9 mouse cellular contexts compared by ENCODE assay signal in the genomic region with DNA sequence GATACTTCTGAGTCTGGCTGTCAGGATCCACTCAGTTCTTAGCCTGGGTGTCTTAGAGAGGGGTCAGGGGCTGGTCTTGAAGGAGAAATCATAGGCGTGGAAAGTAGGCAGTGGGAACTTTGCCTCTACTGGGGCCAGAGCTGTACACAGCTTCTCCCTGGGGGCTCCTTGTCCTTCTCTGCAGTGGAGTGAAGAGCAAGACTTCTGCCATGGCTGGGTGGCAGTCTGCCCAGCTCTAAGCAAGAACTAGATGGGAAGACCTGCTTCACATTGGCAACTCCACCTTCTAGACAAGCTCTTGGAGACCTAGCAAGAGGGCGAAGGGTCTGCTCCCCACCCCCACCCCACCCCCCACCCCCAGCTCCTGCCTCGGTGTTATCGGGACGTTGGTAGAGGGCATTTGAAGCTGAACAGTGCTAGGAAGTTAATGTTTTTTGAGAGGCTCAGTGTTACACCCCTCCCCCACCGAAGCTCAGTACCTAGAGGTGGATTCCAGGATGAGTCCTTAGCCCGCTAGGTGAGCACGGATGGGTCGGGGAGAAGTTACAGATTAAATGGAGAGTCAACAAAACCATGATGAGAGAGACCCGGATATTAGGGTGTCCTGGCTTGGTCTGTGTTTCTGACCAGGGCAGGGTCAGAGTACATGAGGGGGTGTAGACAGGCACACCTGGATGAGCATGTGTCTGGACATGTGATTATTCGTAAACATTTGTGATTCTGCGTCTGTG. TPM values are rescaled to one million over a fixed set of nuclear protein-coding genes. Genes with fewer than 3 reads are reported as not detected.
DNase-seq lines count a peak whose midpoint lies in the region; ATAC-seq and TF ChIP-seq lines count a peak whose summit lies in the region.
"Had no signal": no experiment of that assay in that cellular context is flagged by ENCODE, and none has a peak within 500 bp of the region (broad histone marks: within the 10 kb centered on the region; RNA-seq: fewer than 3 reads in every experiment).

No protein-coding gene starts in this region.

- no peak overlapping the region for H3K4me3 ChIP-seq in heart, embryonic 16.5 days (ENCODE audit: low read length)
- H3K4me3 ChIP-seq in liver, postnatal 0 days (ENCODE audit: low read depth, low read length) = no peak overlapping the region
- H3K4me3 ChIP-seq: midbrain, embryonic 12.5 days had no signal

- H3K4me2 ChIP-seq in heart, embryonic 16.5 days (ENCODE audit: low read depth, low read length) = peak overlapping the region; percentile 27
- H3K4me2 ChIP-seq in liver, postnatal 0 days (ENCODE audit: low read depth, low read length) = peak overlapping the region; percentile 55
- H3K4me2 ChIP-seq: midbrain, embryonic 12.5 days had no signal

- no peak for TF ChIP-seq CTCF in liver, postnatal 0 days (IDR thresholded peaks at IDR 0.05; ENCODE audit: low read depth)

- 65% methylated on average over 12 of the region's 12 CpGs for WGBS in heart, embryonic 16.5 days
- 59% methylated on average over 12 of the region's 12 CpGs for WGBS in liver, postnatal 0 days (ENCODE audit: insufficient replicate concordance)

- no peaks in the 10 kb centered on the region for H3K27me3 ChIP-seq in heart, embryonic 16.5 days (ENCODE audit: control insufficient read depth, insufficient read depth, low read length)
- H3K27me3 ChIP-seq in liver, postnatal 0 days (ENCODE audit: insufficient read depth, low read length) = peaks cover 9% of the 10 kb centered on the region

- peak; percentile 30 to 45 for DNase-seq in heart, adult 18-20 months
- no peak for DNase-seq in heart, postnatal 36 days
- peak; percentile 84 to 93 for DNase-seq in kidney, postnatal 25 days
- peak; percentile 68 for DNase-seq in liver, postnatal 0 days
- DNase-seq in right cerebral cortex, postnatal 36 days (ENCODE audit: low spot score in 2 of 2) = no peak
- DNase-seq in urinary bladder, adult 2 months (ENCODE audit: low spot score) = no peak
- no peak for DNase-seq in spleen, postnatal 36 days (ENCODE audit: low spot score in 2 of 2)

- peak; percentile 61 for TF ChIP-seq EP300 in liver, postnatal 0 days (IDR thresholded peaks at IDR 0.05; ENCODE audit: low read depth)

- no peak for ATAC-seq in heart, embryonic 16.5 days (replicated peaks; ENCODE audit: extremely low read depth, insufficient read depth, low FRiP score)
- ATAC-seq in liver, postnatal 0 days = peak; percentile 86

- no peaks in the 10 kb centered on the region for H3K9me3 ChIP-seq in heart, embryonic 16.5 days (replicated peaks; ENCODE audit: control insufficient read depth, low read length)
- H3K9me3 ChIP-seq in liver, postnatal 0 days (ENCODE audit: low read length) = no peaks in the 10 kb centered on the region
- H3K9me3 ChIP-seq: midbrain, embryonic 12.5 days had no signal

- no peak overlapping the region for H3K9ac ChIP-seq in heart, embryonic 16.5 days (ENCODE audit: low read length)
- peak overlapping the region; percentile 58 for H3K9ac ChIP-seq in liver, postnatal 0 days (replicated peaks)
- H3K9ac ChIP-seq: midbrain, embryonic 12.5 days had no signal

- no peak overlapping the region for H3K27ac ChIP-seq in heart, embryonic 16.5 days (ENCODE audit: low read length)
- H3K27ac ChIP-seq in liver, postnatal 0 days (ENCODE audit: low read depth) = peak overlapping the region; percentile 94
- H3K27ac ChIP-seq: midbrain, embryonic 12.5 days had no signal

- intact Hi-C loops in heart, postnatal 36 days (cut with DNase I) = no loop called here

- H3K4me1 ChIP-seq in heart, embryonic 16.5 days (ENCODE audit: control insufficient read depth, insufficient read depth, low read length) = peaks cover 34% of the 10 kb centered on the region
- peaks cover 30% of the 10 kb centered on the region for H3K4me1 ChIP-seq in liver, postnatal 0 days (ENCODE audit: insufficient read depth)

- peaks cover 6% of the 10 kb centered on the region for H3K36me3 ChIP-seq in heart, embryonic 16.5 days (ENCODE audit: control insufficient read depth, insufficient read depth)
- peaks cover 26% of the 10 kb centered on the region for H3K36me3 ChIP-seq in liver, postnatal 0 days (replicated peaks; ENCODE audit: insufficient read depth, low read length)

RNA-seq across cellular contexts. Expression of a gene that starts 4.3 kb away (rescaled TPM):
- 10 to 100 TPM; 82.2 to 94.0 TPM for total RNA-seq in heart, adult 18-20 months (2021)
- 10 to 100 TPM; 80.6 to 93.5 TPM for total RNA-seq in heart, postnatal 36 days (2021)
- polyA plus RNA-seq in heart, embryonic 16.5 days (2015; fragmentation: Nextera tagmentation; extraction: Ambion mirVana) = 377 and 385 TPM in 2 replicates
- polyA plus RNA-seq in liver, postnatal 0 days (2015; fragmentation: Nextera tagmentation; extraction: Ambion mirVana) = 665 and 672 TPM in 2 replicates
- 248 and 341 TPM in 2 replicates for polyA plus RNA-seq in urinary bladder, adult 2 months (2012; rRNA removed)

RNA-seq across cellular contexts. Expression of a gene that starts 21.3 kb away (rescaled TPM):
- 1 to 10 TPM; 1.5 to 1.8 TPM for total RNA-seq in heart, adult 18-20 months (2021)
- total RNA-seq in heart, postnatal 36 days (2021) = 1 to 10 TPM; 3.9 to 4.6 TPM
- 162 and 179 TPM in 2 replicates for polyA plus RNA-seq in heart, embryonic 16.5 days (2015; fragmentation: Nextera tagmentation; extraction: Ambion mirVana)
- 74.3 and 90.2 TPM in 2 replicates for polyA plus RNA-seq in liver, postnatal 0 days (2015; fragmentation: Nextera tagmentation; extraction: Ambion mirVana)
- polyA plus RNA-seq in urinary bladder, adult 2 months (2012; rRNA removed) = 4.7 and 6.0 TPM in 2 replicates

RNA-seq across cellular contexts. Expression of a gene that starts 43.8 kb away (rescaled TPM):
- under 1 TPM; 0.07 to 0.18 TPM for total RNA-seq in heart, adult 18-20 months (2021)
- under 1 TPM; 0.27 to 0.36 TPM for total RNA-seq in heart, postnatal 36 days (2021)
- 0.06 and 0.71 TPM in 2 replicates for polyA plus RNA-seq in heart, embryonic 16.5 days (2015; fragmentation: Nextera tagmentation; extraction: Ambion mirVana)
- polyA plus RNA-seq in liver, postnatal 0 days (2015; fragmentation: Nextera tagmentation; extraction: Ambion mirVana) = 0.25 and 0.31 TPM in 2 replicates
- 26.0 and 28.6 TPM in 2 replicates for polyA plus RNA-seq in urinary bladder, adult 2 months (2012; rRNA removed)

Comparison
In these comparisons a context has a peak if more than half of its experiments do, and no peak if none do; other contexts are left out.
1. DNase-seq: peak in heart, adult 18-20 months (2 of 2), kidney, postnatal 25 days (2 of 2) and liver, postnatal 0 days (single experiment); none in heart, postnatal 36 days (0 of 2), right cerebral cortex, postnatal 36 days (0 of 2), urinary bladder, adult 2 months (single experiment) and spleen, postnatal 36 days (0 of 2).
2. RNA of a gene that starts 21.3 kb away (polyA plus RNA-seq): 162 to 179 TPM in heart, embryonic 16.5 days and 74.3 to 90.2 TPM in liver, postnatal 0 days; 4.7 to 6.0 TPM in urinary bladder, adult 2 months; every median in the first group is over 10 times any median in the second.
3. RNA of a gene that starts 43.8 kb away (polyA plus RNA-seq): 26.0 to 28.6 TPM in urinary bladder, adult 2 months; 0.06 to 0.71 TPM in heart, embryonic 16.5 days and 0.25 to 0.31 TPM in liver, postnatal 0 days; every median in the first group is over 10 times any median in the second.